Mouse (Mus musculus) heart, postnatal 0 days (tissue): ENCODE data around the gene Wdr95. TPM values are rescaled to one million over a fixed set of nuclear protein-coding genes. Genes with fewer than 3 reads are reported as not detected.

Experiments
- ATAC-seq: fragments of 200-750 bp; cut with Nextera tagmentation; 2 replicates; pipeline ENCODE4 v1.8.0; 2017; ENCODE audit warnings: low read depth, moderate number of reproducible peaks, moderate library complexity; ENCODE audit not compliant: insufficient read depth
- DNase-seq: peaks from one replicate; pipeline ENCODE4 v3.0.0-alpha.2; 2016; ENCODE audit warnings: low spot score
- H3K27ac ChIP-seq: fragments of 300-500 bp; sonication (generic); 2 replicates; pipeline ENCODE4 v1.5.1; 2014; ENCODE audit warnings: low read depth, mild to moderate bottlenecking
- H3K27me3 ChIP-seq: fragments of 300-500 bp; sonication (generic); 2 replicates; pipeline ENCODE4 v1.6.1; 2014; ENCODE audit warnings: low read length, mixed read lengths; ENCODE audit not compliant: control insufficient read depth, insufficient read depth
- H3K36me3 ChIP-seq: fragments of 300-500 bp; sonication (generic); replicated peaks from 2 replicates; pipeline ENCODE4 v1.6.1; 2014; ENCODE audit warnings: low read length, mixed read lengths; ENCODE audit not compliant: control insufficient read depth, insufficient read depth
- H3K4me1 ChIP-seq: fragments of 300-500 bp; sonication (generic); 2 replicates; pipeline ENCODE4 v1.6.1; 2014; ENCODE audit warnings: antibody characterized with exemption; ENCODE audit not compliant: control insufficient read depth, insufficient read depth
- H3K4me2 ChIP-seq: fragments of 300-500 bp; sonication (generic); 2 replicates; pipeline ENCODE4 v1.6.1; 2014; ENCODE audit warnings: low read depth, mild to moderate bottlenecking, low read length, moderate library complexity
- H3K4me3 ChIP-seq: fragments of 300-500 bp; sonication (generic); 2 replicates; pipeline ENCODE4 v1.5.1; 2014; ENCODE audit warnings: low read depth, low read length
- H3K9ac ChIP-seq: fragments of 300-500 bp; sonication (generic); replicated peaks from 2 replicates; pipeline ENCODE4 v1.6.1; 2014; ENCODE audit warnings: low read depth, low read length, mixed read lengths
- H3K9me3 ChIP-seq: fragments of 300-500 bp; sonication (generic); replicated peaks from 2 replicates; pipeline ENCODE4 v1.6.1; 2016; ENCODE audit warnings: low read length; ENCODE audit not compliant: control insufficient read depth
- CTCF ChIP-seq: IDR thresholded peaks from 2 replicates; pipeline ENCODE4 v1.5.1; 2016; ENCODE audit warnings: antibody characterized with exemption, control low read depth, low read depth
- EP300 ChIP-seq: IDR thresholded peaks from 2 replicates; pipeline ENCODE4 v1.6.1; 2016; ENCODE audit warnings: antibody characterized with exemption, low read depth
- WGBS: fragments of 180-500 bp; shearing (Covaris S2); extraction: QIAGEN DNeasy Blood & Tissue Kit; methylation state at CpG from one replicate; pipeline ENCODE4 v1.1.7; 2014; 5-methylcytosine and 5-hydroxymethylcytosine counted together
- polyA plus RNA-seq: library from polyadenylated mRNA; unstranded; fragments of >200 nt; fragmentation: Nextera tagmentation; extraction: Ambion mirVana; gene quantifications from 2 replicates; pipeline ENCODE4 v1.2.1, GENCODE M21; 2015
- total RNA-seq: library from RNA; depleted of rRNA; stranded (reverse); fragments of >200 nt; gene quantifications from 2 replicates; pipeline ENCODE4 v1.2.3, GENCODE M21; 2014; ENCODE audit warnings: low replicate concordance

Gene Wdr95
- total and polyA plus RNA-seq, 2 experiments from 2014 or later = 0.19 TPM; not detected in 1

DNA sequence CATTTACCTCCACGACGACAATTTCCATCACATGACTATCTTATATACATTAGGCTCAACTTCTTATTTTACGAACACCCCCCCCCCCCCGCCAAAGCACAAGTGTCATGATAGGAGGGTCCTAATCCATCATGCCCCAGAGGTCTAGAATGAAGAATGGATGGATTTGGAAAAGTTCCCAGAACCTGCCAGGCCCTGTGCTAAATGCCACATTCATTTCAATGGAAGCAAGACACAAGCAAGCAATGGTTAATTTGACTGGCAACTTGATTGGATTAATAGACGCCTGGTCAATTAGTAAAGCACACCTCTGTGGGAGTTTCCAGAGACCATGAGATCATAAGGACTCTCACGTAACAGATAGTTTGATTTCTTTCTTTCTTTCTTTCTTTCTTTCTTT, 11.4 kb upstream of the Wdr95 start:
- DNase-seq = no peak
- ATAC-seq = no peak
- no peaks in the 10 kb centered on the region for H3K9me3 ChIP-seq
- no peaks in the 10 kb centered on the region for H3K36me3 ChIP-seq
- H3K4me3 ChIP-seq = no peak overlapping the region
- no peak overlapping the region for H3K27ac ChIP-seq
- TF ChIP-seq CTCF (no peak), EP300 (no peak)
- no peak overlapping the region for H3K9ac ChIP-seq
- H3K27me3 ChIP-seq = peaks cover 3% of the 10 kb centered on the region; the same call in 1 of the 2 replicates
- WGBS = 72% methylated on average over 6 of the region's 6 CpGs
- H3K4me1 ChIP-seq = peaks cover 10% of the 10 kb centered on the region; the same call in 1 of the 2 replicates
- no peak overlapping the region for H3K4me2 ChIP-seq

DNA sequence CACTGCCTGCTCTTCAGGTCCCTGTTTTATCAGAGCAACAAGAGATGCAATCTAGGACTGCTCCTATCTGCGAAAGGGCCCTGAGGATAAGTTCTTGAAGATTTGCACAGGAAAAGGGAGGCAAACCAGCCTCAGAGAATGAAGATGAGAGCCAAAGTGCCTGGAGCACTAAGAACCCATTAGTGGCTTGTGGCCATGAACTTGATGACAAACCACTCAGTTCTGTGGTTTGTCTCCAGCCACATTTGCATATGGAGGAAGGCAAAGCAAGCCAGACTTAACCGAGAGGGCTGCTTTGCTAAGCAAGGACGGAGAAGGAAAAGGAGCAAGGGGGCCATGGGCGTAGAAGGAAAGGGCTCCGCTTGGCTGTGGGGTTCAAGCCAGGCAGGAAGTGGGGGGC, 7.7 kb upstream of the Wdr95 start:
- ATAC-seq = no peak
- 86% methylated on average over 5 of the region's 5 CpGs for WGBS

DNA sequence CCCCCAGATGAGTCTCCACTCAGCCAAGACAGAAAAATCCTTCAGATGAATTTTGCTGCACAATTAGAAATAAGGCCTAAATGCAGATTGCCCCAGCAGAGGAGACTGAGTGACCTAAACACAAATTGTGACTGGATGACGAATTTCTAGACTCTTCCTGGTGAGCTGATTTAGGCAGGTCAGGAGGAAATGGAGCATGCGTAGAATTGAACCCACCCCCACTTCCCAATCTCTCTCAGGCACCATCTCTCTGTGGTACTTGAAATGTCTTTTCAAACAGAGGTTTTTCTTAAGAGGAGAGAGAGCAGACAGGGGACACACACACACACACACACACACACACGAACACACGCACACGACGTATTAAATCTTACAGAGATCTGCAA, 4.6 kb upstream of the Wdr95 start:
- 31% methylated on average over 6 of the region's 6 CpGs for WGBS
- DNase-seq (no peak), ATAC-seq (no peak)
- Histone ChIP-seq H3K36me3 (no peaks in the 10 kb centered on the region), H3K9ac (no peak overlapping the region), H3K4me2 (peak overlapping the region; percentile 49), H3K27ac (peak overlapping the region; percentile 62), H3K9me3 (peaks cover 3% of the 10 kb centered on the region; the same call in 1 of the 2 replicates), H3K4me1 (peaks cover 12% of the 10 kb centered on the region), H3K4me3 (no peak overlapping the region), H3K27me3 (peaks cover 24% of the 10 kb centered on the region; the same call in 1 of the 2 replicates)
- TF ChIP-seq CTCF (no peak), EP300 (no peak)

More for the DNA sequence above, 7.7 kb upstream of the Wdr95 start:
- Histone ChIP-seq H3K4me3 (no peak overlapping the region), H3K9ac (no peak overlapping the region), H3K36me3 (no peaks in the 10 kb centered on the region), H3K27me3 (peaks cover 15% of the 10 kb centered on the region; the same call in 1 of the 2 replicates), H3K9me3 (peaks cover 3% of the 10 kb centered on the region; the same call in 1 of the 2 replicates), H3K27ac (no peak overlapping the region), H3K4me2 (no peak overlapping the region), H3K4me1 (peaks cover 12% of the 10 kb centered on the region)
- no peak for DNase-seq
- TF ChIP-seq EP300 (no peak), CTCF (no peak)

DNA sequence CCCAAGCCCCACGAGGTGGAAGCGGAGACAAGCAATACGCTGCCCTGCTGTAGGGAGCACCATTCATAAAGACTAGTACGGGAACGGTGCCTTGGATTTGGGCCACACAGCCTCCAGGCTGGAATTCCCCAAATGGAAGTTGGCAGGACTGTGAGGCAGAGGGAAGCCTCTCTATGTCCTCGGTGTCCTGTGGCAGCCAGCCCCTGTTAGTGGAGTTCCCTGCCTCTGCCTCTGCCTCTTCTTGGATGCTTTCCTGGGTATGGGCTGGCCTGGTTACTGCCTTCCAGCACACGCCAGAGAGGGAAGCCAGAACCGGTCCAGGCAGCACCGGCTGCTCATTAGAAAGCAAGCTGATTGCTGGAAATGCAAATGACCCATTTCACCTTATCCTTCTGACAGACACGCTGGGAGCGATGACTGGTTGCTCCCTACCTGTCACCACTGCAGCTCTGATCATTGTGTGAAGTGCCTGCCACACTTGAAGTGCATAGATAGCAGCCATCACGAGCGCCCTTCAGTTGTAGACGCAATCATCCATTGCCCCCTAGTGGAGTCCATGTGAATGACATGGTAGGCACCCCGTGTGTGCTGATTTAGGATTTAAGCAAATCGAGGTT, 4.1 kb upstream of the Wdr95 start:
- Histone ChIP-seq H3K4me2 (peak overlapping the region; percentile 49), H3K4me3 (peak overlapping the region; percentile 16), H3K9me3 (peaks cover 3% of the 10 kb centered on the region; the same call in 1 of the 2 replicates), H3K27ac (peak overlapping the region; percentile 62), H3K9ac (no peak overlapping the region), H3K27me3 (peaks cover 24% of the 10 kb centered on the region; the same call in 1 of the 2 replicates), H3K4me1 (peaks cover 12% of the 10 kb centered on the region), H3K36me3 (no peaks in the 10 kb centered on the region)
- 4% methylated on average over 16 of the region's 16 CpGs for WGBS
- DNase-seq = peak; percentile 91
- peak; percentile 94 for ATAC-seq
- TF ChIP-seq EP300 (peak; percentile 97), CTCF (peak; percentile 99)

DNA sequence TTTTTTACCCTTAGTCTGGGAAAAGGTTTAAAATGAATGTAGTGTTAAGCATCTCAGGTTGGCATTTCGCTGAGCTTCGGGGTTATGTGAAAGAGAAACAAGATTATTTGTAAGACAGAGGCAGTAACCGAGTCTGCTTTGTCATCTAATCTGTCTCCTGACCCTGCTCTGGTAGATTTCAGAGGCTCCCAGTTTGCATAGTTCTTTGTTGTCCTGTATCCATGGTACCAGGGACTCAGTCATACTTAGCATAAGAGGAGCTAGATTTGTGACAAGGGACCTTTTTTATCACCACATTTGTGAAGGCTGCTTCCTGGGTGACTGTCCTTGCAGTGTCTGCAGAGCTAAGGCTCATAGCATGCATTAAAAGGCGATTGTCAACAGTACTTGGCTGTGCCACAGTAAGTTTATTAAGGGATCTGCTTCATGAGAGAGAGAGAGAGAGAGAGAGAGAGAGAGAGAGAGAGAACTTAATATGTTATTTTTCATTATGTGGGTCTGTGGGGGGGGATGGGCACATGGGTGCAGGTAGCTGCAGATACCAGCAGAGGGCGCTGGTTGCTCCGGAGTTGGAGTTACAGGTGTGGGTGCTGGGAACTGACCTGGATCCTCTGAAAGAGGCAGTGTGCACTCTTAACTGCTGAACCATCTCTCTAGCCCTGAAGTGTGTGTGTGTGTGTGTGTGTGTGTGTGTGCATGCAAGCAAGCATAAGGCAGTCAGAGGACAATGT, 3.3 kb upstream of the Wdr95 start:
- TF ChIP-seq EP300 = no peak
- TF ChIP-seq CTCF = peak; percentile 20; the same call in 1 of the 2 replicates
- no peaks in the 10 kb centered on the region for H3K36me3 ChIP-seq
- peak; percentile 14 for DNase-seq
- no peak for ATAC-seq
- no peak overlapping the region for H3K27ac ChIP-seq
- peak overlapping the region; percentile 49 for H3K4me2 ChIP-seq
- H3K4me3 ChIP-seq = peak overlapping the region; percentile 16; the same call in 1 of the 2 replicates
- H3K4me1 ChIP-seq = peaks cover 12% of the 10 kb centered on the region
- no peak overlapping the region for H3K9ac ChIP-seq
- peaks cover 3% of the 10 kb centered on the region; the same call in 1 of the 2 replicates for H3K9me3 ChIP-seq
- WGBS = 37% methylated on average over 6 of the region's 6 CpGs
- H3K27me3 ChIP-seq = peaks cover 24% of the 10 kb centered on the region; the same call in 1 of the 2 replicates
